Mouse (Mus musculus) MEL (cell line): ENCODE data around the gene Tspan4.

Experiments used
- CTCF ChIP-seq, 3 experiments: IDR thresholded peaks in 2 of 3; conservative IDR thresholded peaks in 1 of 3; 2 replicates each; pipeline ENCODE4 v1.5.1; 2011 to 2012; ENCODE audit warnings: low read length in 3 of 3, low read depth in 2 of 3, mild to moderate bottlenecking in 2 of 3, improper control_type of control experiment in 1 of 3, inconsistent platforms in 1 of 3, mixed read lengths in 1 of 3, moderate library complexity in 1 of 3; ENCODE audit not compliant: control insufficient read depth in 1 of 3, insufficient read depth in 1 of 3, poor library complexity in 1 of 3, severe bottlenecking in 1 of 3
- EP300 ChIP-seq, 2 experiments: IDR thresholded peaks; 2 replicates each; pipeline ENCODE4 v1.6.1; 2011; ENCODE audit warnings: improper control_type of control experiment in 2 of 2, low read length in 2 of 2, low read depth in 1 of 2, mild to moderate bottlenecking in 1 of 2
- POLR2A ChIP-seq, 2 experiments: IDR thresholded peaks; 2 replicates each; pipeline ENCODE4 v1.6.1; 2011 to 2012; ENCODE audit warnings: low read length in 2 of 2, mild to moderate bottlenecking in 2 of 2, control low read depth in 1 of 2, improper control_type of control experiment in 1 of 2, low read depth in 1 of 2, moderate library complexity in 1 of 2; ENCODE audit not compliant: control insufficient read depth in 1 of 2, insufficient read depth in 1 of 2, poor library complexity in 1 of 2
- TAL1 ChIP-seq: IDR thresholded peaks from 2 replicates; pipeline ENCODE4 v1.6.1; 2012; ENCODE audit warnings: mild to moderate bottlenecking, inconsistent platforms, low read length, moderate library complexity, mixed read lengths
- USF1 ChIP-seq: IDR thresholded peaks from 2 replicates; pipeline ENCODE4 v1.6.1; 2014; ENCODE audit warnings: low read depth, mild to moderate bottlenecking, inconsistent platforms, low read length, improper control_type of control experiment, moderate library complexity

GRCm38 (mm10) chr7:141470637-141470944, 4.4 kb upstream of the Tspan4 start:
- no peak for TF ChIP-seq USF1
- no peak for TF ChIP-seq EP300 (IDR thresholded peaks at IDR 0.05; ENCODE audit: low read depth in 1 of 2, low read length in 2 of 2)
- no peak for TF ChIP-seq CTCF (IDR thresholded peaks at IDR 0.05 in 2 of 3, conservative IDR thresholded peaks at IDR 0.05 in 1 of 3; ENCODE audit: control insufficient read depth in 1 of 3, insufficient read depth in 1 of 3, low read depth in 2 of 3, low read length in 3 of 3, poor library complexity in 1 of 3, severe bottlenecking in 1 of 3)
- no peak; a peak in 1 of 4 replicates for TF ChIP-seq POLR2A (IDR thresholded peaks at IDR 0.05; ENCODE audit: control insufficient read depth in 1 of 2, insufficient read depth in 1 of 2, low read depth in 1 of 2, low read length in 2 of 2, poor library complexity in 1 of 2)
- TF ChIP-seq TAL1 = no peak
